Mouse (Mus musculus) small intestine, adult 2 months (tissue): ENCODE data around the gene En1.

Source experiments
- CTCF ChIP-seq: fragments of 200-500 bp; IDR thresholded peaks from 2 replicates; pipeline ENCODE4 v1.5.1; 2012; ENCODE audit warnings: low read depth, mild to moderate bottlenecking, control low read depth, inconsistent platforms, low read length, moderate library complexity, mixed read lengths; ENCODE audit not compliant: insufficient replicate concordance, insufficient read length; ENCODE audit errors: extremely low read depth
- POLR2A ChIP-seq: fragments of 200-500 bp; IDR thresholded peaks from 2 replicates; pipeline ENCODE4 v1.6.1; 2012; ENCODE audit warnings: low read depth, mild to moderate bottlenecking, control low read depth, inconsistent platforms, low read length, moderate library complexity

- no peak for TF ChIP-seq CTCF
- TF ChIP-seq POLR2A, result no peak
Observed at GRCm38 (mm10) chr1:120654950-120655396, 52.8 kb downstream of the En1 start.
